Mouse (Mus musculus) kidney, adult 2 months (tissue): Measurements from ENCODE around the gene Hs3st1.

Source experiments
- CTCF ChIP-seq: fragments of 200-500 bp; conservative IDR thresholded peaks from 2 replicates; pipeline ENCODE4 v1.5.1; 2011; ENCODE audit warnings: low read depth, mild to moderate bottlenecking, control low read depth, low read length, moderate library complexity, mixed read lengths; ENCODE audit not compliant: insufficient read depth, insufficient read length
- POLR2A ChIP-seq: fragments of 200-500 bp; IDR thresholded peaks from one replicate; pipeline ENCODE4 v1.6.1; 2011; ENCODE audit warnings: low read depth, low read length, control low read depth

- TF ChIP-seq CTCF (no peak), POLR2A (no peak)
Observed at GRCm38 (mm10) chr5:39705539-39705938, 49.7 kb downstream of the Hs3st1 start.
